Mouse (Mus musculus): ENCODE measurements around the gene Spem1. TPM values are rescaled to one million over a fixed set of nuclear protein-coding genes. Genes with fewer than 3 reads are reported as not detected.
A peak's percentile ranks its signal among the peaks of the same experiment; 100 is the strongest.

The Spem1 gene
- total and polyA plus RNA-seq, 3 experiments, result 0.23 TPM; not detected in 2

- intact Hi-C loops (cut with DNase I), result no loop called here
- no peak within 1 kb of the TSS for H3K4me3 ChIP-seq
- no peaks in the 10 kb centered on the region for H3K36me3 ChIP-seq (ENCODE audit: control insufficient read depth, insufficient read depth, low read length)
- H3K9ac ChIP-seq (ENCODE audit: low read depth, low read length), result no peak within 1 kb of the TSS
- DNase-seq, result no peak
- 39% methylated on average over 30 of the region's 30 CpGs for WGBS
- no peaks in the 10 kb centered on the region for H3K79me2 ChIP-seq (replicated peaks; ENCODE audit: control insufficient read depth, insufficient read depth, low read length)
- H3K4me1 ChIP-seq (ENCODE audit: control insufficient read depth, insufficient read depth, low read length), result no peaks in the 10 kb centered on the region
- H3K27ac ChIP-seq, result no peak within 1 kb of the TSS
- H3K27me3 ChIP-seq (ENCODE audit: control insufficient read depth, insufficient read depth, low read length), result no peaks in the 10 kb centered on the region
- TF ChIP-seq CTCF (IDR thresholded peaks at IDR 0.05) (no peak), EP300 (IDR thresholded peaks at IDR 0.05; ENCODE audit: insufficient read depth, low read depth, low read length) (no peak), POLR2A (IDR thresholded peaks at IDR 0.05; ENCODE audit: insufficient read depth, low read depth, low read length) (no peak)
Observed at GRCm38 (mm10) chr11:69858113-69858998, 36.4 kb upstream of the Spem1 start, which contains the start of gene Tnk1. Tnk1 (minus strand) TSS chr11:69858730.

DNA sequence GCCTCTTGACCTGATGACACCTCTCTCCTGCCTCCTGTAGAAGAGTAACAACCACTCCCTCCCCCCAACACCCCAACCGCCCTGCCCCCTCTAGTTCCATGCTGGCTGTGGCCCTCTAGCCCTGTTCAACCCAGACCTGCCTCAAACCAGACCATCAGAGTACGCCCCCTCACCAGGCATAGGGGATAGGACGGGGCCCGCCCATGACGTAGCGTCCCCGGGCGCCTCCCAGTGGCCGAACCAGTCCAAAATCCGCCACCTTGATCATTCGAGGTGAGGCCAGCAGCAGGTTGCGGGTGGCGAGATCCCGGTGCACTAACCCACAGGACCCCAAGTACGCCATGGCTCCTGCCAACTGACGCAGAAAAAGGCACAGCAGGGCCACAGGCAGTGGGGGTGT, 33.4 kb upstream of the Spem1 start:
- peak; percentile 45 to 63 for DNase-seq

GRCm38 (mm10) chr11:69854680-69855079, 32.7 kb upstream of the Spem1 start:
- Histone ChIP-seq H3K79me2 (replicated peaks; ENCODE audit: control insufficient read depth, insufficient read depth, low read length) (no peaks in the 10 kb centered on the region), H3K27ac (peak overlapping the region; percentile 61), H3K4me1 (ENCODE audit: control insufficient read depth, insufficient read depth, low read length) (no peaks in the 10 kb centered on the region), H3K4me3 (no peak overlapping the region), H3K9ac (ENCODE audit: low read depth, low read length) (no peak overlapping the region), H3K27me3 (ENCODE audit: control insufficient read depth, insufficient read depth, low read length) (no peaks in the 10 kb centered on the region), H3K36me3 (ENCODE audit: control insufficient read depth, insufficient read depth, low read length) (no peaks in the 10 kb centered on the region)
- intact Hi-C loops (cut with DNase I), result no loop called here
- no peak for TF ChIP-seq CTCF (IDR thresholded peaks at IDR 0.05)
- TF ChIP-seq POLR2A (IDR thresholded peaks at IDR 0.05; ENCODE audit: insufficient read depth, low read depth, low read length), result no peak
- TF ChIP-seq EP300 (IDR thresholded peaks at IDR 0.05; ENCODE audit: insufficient read depth, low read depth, low read length), result no peak
- no peak for DNase-seq
- 51% methylated on average over 10 of the region's 10 CpGs for WGBS

More for the DNA sequence above, 33.4 kb upstream of the Spem1 start:
- no peak overlapping the region for H3K4me3 ChIP-seq
- intact Hi-C loops (cut with DNase I), result no loop called here
- no peaks in the 10 kb centered on the region for H3K79me2 ChIP-seq (replicated peaks; ENCODE audit: control insufficient read depth, insufficient read depth, low read length)
- no peak overlapping the region; the same call in 1 of the 2 replicates for H3K27ac ChIP-seq
- no peak for TF ChIP-seq EP300 (IDR thresholded peaks at IDR 0.05; ENCODE audit: insufficient read depth, low read depth, low read length)
- TF ChIP-seq CTCF (IDR thresholded peaks at IDR 0.05), result peak; percentile 61
- no peak for TF ChIP-seq POLR2A (IDR thresholded peaks at IDR 0.05; ENCODE audit: insufficient read depth, low read depth, low read length)
- no peaks in the 10 kb centered on the region for H3K27me3 ChIP-seq (ENCODE audit: control insufficient read depth, insufficient read depth, low read length)
- no peaks in the 10 kb centered on the region for H3K36me3 ChIP-seq (ENCODE audit: control insufficient read depth, insufficient read depth, low read length)
- H3K4me1 ChIP-seq (ENCODE audit: control insufficient read depth, insufficient read depth, low read length), result no peaks in the 10 kb centered on the region
- WGBS, result 28% methylated on average over 16 of the region's 16 CpGs
- H3K9ac ChIP-seq (ENCODE audit: low read depth, low read length), result no peak overlapping the region

DNA sequence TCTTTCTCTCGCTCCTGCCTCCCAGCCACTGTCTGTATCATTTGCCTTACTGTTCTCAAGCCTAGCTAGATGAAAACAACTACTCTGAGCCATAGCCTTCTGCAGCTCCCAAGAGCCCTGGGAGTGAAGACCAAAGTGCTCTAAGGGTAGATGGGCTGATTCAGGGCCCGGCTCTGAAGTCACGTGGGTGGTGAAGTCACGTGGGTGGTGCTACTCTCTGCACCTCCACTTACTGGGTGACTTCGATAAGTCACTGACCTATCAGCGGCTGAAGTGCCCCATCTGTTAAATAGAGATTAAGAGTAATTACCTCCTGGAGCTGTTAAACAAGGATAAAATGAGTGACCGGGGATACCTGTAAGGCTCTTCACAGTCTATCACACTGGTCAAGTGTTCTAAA, 32.0 kb upstream of the Spem1 start:
- Histone ChIP-seq H3K27ac (peak overlapping the region; percentile 61), H3K4me1 (ENCODE audit: control insufficient read depth, insufficient read depth, low read length) (peaks cover 5% of the 10 kb centered on the region), H3K79me2 (replicated peaks; ENCODE audit: control insufficient read depth, insufficient read depth, low read length) (no peaks in the 10 kb centered on the region), H3K9ac (ENCODE audit: low read depth, low read length) (no peak overlapping the region), H3K36me3 (ENCODE audit: control insufficient read depth, insufficient read depth, low read length) (no peaks in the 10 kb centered on the region; the same call in 1 of the 2 replicates), H3K4me3 (no peak overlapping the region), H3K27me3 (ENCODE audit: control insufficient read depth, insufficient read depth, low read length) (no peaks in the 10 kb centered on the region)
- no peak for TF ChIP-seq CTCF (IDR thresholded peaks at IDR 0.05)
- TF ChIP-seq POLR2A (IDR thresholded peaks at IDR 0.05; ENCODE audit: insufficient read depth, low read depth, low read length), result no peak
- TF ChIP-seq EP300 (IDR thresholded peaks at IDR 0.05; ENCODE audit: insufficient read depth, low read depth, low read length), result no peak
- WGBS, result 30% methylated on average over 7 of the region's 7 CpGs
- DNase-seq, result no peak
- intact Hi-C loops (cut with DNase I), result no loop called here

DNA sequence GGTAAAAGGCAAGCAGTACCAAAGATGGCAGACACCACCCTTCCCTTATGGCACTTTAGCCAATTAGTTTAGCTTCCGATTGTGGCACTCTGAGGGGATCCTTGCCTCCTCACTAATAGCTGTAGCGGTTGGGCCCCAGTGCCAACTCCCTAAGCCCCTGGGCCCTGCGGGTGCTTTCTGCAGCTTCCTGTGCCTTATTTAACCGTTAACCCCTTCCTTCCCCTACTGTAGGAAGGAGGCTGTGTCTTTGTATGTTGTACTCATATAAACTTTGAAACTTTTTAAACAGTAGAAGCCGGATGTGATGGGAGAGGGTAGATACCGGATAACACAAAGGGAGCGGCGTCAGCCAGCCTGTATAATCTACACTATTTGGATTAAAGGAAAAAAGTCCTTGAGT, 28.8 kb upstream of the Spem1 start:
- Histone ChIP-seq H3K4me3 (no peak overlapping the region), H3K36me3 (ENCODE audit: control insufficient read depth, insufficient read depth, low read length) (no peaks in the 10 kb centered on the region; the same call in 1 of the 2 replicates), H3K79me2 (replicated peaks; ENCODE audit: control insufficient read depth, insufficient read depth, low read length) (no peaks in the 10 kb centered on the region), H3K27ac (no peak overlapping the region), H3K9ac (ENCODE audit: low read depth, low read length) (no peak overlapping the region), H3K27me3 (ENCODE audit: control insufficient read depth, insufficient read depth, low read length) (no peaks in the 10 kb centered on the region), H3K4me1 (ENCODE audit: control insufficient read depth, insufficient read depth, low read length) (peaks cover 5% of the 10 kb centered on the region)
- no peak for DNase-seq
- intact Hi-C loops (cut with DNase I), result no loop called here
- TF ChIP-seq CTCF (IDR thresholded peaks at IDR 0.05), result no peak
- no peak for TF ChIP-seq EP300 (IDR thresholded peaks at IDR 0.05; ENCODE audit: insufficient read depth, low read depth, low read length)
- no peak for TF ChIP-seq POLR2A (IDR thresholded peaks at IDR 0.05; ENCODE audit: insufficient read depth, low read depth, low read length)
- WGBS, result 67% methylated on average over 8 of the region's 8 CpGs

DNA sequence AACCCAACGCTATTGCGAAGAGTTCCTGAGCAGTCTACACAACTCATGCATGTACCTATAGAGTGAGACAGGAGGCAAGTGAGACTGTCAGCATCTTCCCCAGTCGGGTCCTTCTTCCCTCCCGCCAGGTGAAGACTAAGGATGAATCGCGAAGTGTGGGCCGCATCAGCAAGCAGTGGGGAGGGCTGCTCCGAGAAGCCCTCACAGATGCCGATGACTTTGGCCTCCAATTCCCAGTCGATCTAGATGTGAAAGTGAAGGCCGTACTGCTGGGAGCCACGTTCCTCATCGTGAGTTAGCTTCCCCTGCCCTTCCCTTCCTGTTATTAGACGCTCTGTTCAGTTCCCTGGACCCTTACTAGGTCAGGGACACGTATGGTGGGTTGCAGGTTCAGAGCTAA, 27.9 kb upstream of the Spem1 start:
- no peak for TF ChIP-seq EP300 (IDR thresholded peaks at IDR 0.05; ENCODE audit: insufficient read depth, low read depth, low read length)
- peak overlapping the region; percentile 67 for H3K27ac ChIP-seq
- peak overlapping the region; percentile 20; the same call in 1 of the 2 replicates for H3K4me3 ChIP-seq
- H3K36me3 ChIP-seq (ENCODE audit: control insufficient read depth, insufficient read depth, low read length), result no peaks in the 10 kb centered on the region; the same call in 1 of the 2 replicates
- H3K4me1 ChIP-seq (ENCODE audit: control insufficient read depth, insufficient read depth, low read length), result peaks cover 5% of the 10 kb centered on the region
- H3K9ac ChIP-seq (ENCODE audit: low read depth, low read length), result no peak overlapping the region
- H3K79me2 ChIP-seq (replicated peaks; ENCODE audit: control insufficient read depth, insufficient read depth, low read length), result no peaks in the 10 kb centered on the region
- DNase-seq, result no peak
- no peaks in the 10 kb centered on the region for H3K27me3 ChIP-seq (ENCODE audit: control insufficient read depth, insufficient read depth, low read length)
- intact Hi-C loops (cut with DNase I), result no loop called here
- WGBS, result 81% methylated on average over 15 of the region's 15 CpGs
